Mouse (Mus musculus) gastrocnemius, adult 2 months (tissue): ENCODE results near the gene Krt6b. TPM values are rescaled to one million over a fixed set of nuclear protein-coding genes. Genes with fewer than 3 reads are reported as not detected.
A peak's percentile ranks its signal among the peaks of the same experiment; 100 is the strongest.
"Not testable (repeated sequence)": the region's sequence is repeated elsewhere in the genome, so short reads cannot be mapped to it uniquely, and the experiment has no call there.

ENCODE experiments used
- DNase-seq: peaks from one replicate; pipeline ENCODE4 v3.0.0; 2022
- H3K27ac ChIP-seq: fragments of 200-600 bp; 2 replicates; pipeline ENCODE4 v1.8.1; 2022; ENCODE audit warnings: mild to moderate bottlenecking
- H3K4me3 ChIP-seq: fragments of 200-600 bp; 2 replicates; pipeline ENCODE4 v1.8.1; 2022; ENCODE audit warnings: mild to moderate bottlenecking, moderate library complexity
- CTCF ChIP-seq: fragments of 200-600 bp; IDR thresholded peaks from 2 replicates; pipeline ENCODE4 v1.8.1; 2022; ENCODE audit warnings: antibody characterized with exemption, mild to moderate bottlenecking, moderate library complexity
- intact Hi-C: fragments of 180-260 bp; cut with DNase I; formaldehyde crosslinking; loops from one replicate; pipeline ENCODE4 v1.15.1; 2025
- long read RNA-seq, 2 experiments: library from polyadenylated mRNA; stranded (forward); transcript quantifications; one replicate each; pipeline ENCODE4 v2.0.0; 2021
- total RNA-seq, 2 experiments: library from RNA; stranded (reverse); gene quantifications; 2 replicates each; pipeline ENCODE4 v1.2.3; 2021

The Krt6b gene
- not detected for total RNA-seq
- long read RNA-seq, experiment 1, result 0 reads
- long read RNA-seq, experiment 2, result 0 reads

GRCm38 (mm10) chr15:101680187-101680586 lies at the start of gene Krt6b:
Gene Krt6b, minus strand, starts transcription at chr15:101680287.
- DNase-seq, result no peak
- H3K4me3 ChIP-seq, result no peak within 1 kb of the TSS
- no peak within 1 kb of the TSS for H3K27ac ChIP-seq
- no peak for TF ChIP-seq CTCF
- intact Hi-C loops, result no loop called here

GRCm38 (mm10) chr15:101724686-101725085 lies 44.6 kb upstream of the Krt6b start:
- no peak overlapping the region for H3K27ac ChIP-seq
- H3K4me3 ChIP-seq, result no peak overlapping the region
- DNase-seq, result no peak
- intact Hi-C loops, result no loop called here
- TF ChIP-seq CTCF, result no peak

- no peak for TF ChIP-seq CTCF
- no peak overlapping the region for H3K4me3 ChIP-seq
- no peak for DNase-seq
- H3K27ac ChIP-seq, result no peak overlapping the region
- intact Hi-C loops, result no loop called here
These were observed 35.7 kb upstream of the Krt6b start for GRCm38 (mm10) chr15:101715831-101716230.

- no peak for DNase-seq
- H3K4me3 ChIP-seq, result no peak overlapping the region
- H3K27ac ChIP-seq, result no peak overlapping the region
- TF ChIP-seq CTCF, result no peak
- intact Hi-C loops, result no loop called here
These were observed 34.3 kb upstream of the Krt6b start for GRCm38 (mm10) chr15:101714356-101714755.

GRCm38 (mm10) chr15:101713731-101714130 lies 33.6 kb upstream of the Krt6b start:
- TF ChIP-seq CTCF, result no peak
- H3K27ac ChIP-seq, result no peak overlapping the region

GRCm38 (mm10) chr15:101712720-101713119 lies 32.6 kb upstream of the Krt6b start, which contains the start of gene Krt5:
Gene Krt5, minus strand, starts transcription at chr15:101712898.
- Histone ChIP-seq H3K27ac (no peak within 1 kb of the TSS), H3K4me3 (no peak within 1 kb of the TSS)
- intact Hi-C loops, result no loop called here
- TF ChIP-seq CTCF, result no peak
- no peak for DNase-seq

More at GRCm38 (mm10) chr15:101713731-101714130, 33.6 kb upstream of the Krt6b start:
- no peak overlapping the region for H3K4me3 ChIP-seq
- DNase-seq, result no peak
- intact Hi-C loops, result no loop called here

GRCm38 (mm10) chr15:101708683-101709082 lies 28.6 kb upstream of the Krt6b start:
- Histone ChIP-seq H3K27ac (no peak overlapping the region), H3K4me3 (no peak overlapping the region)
- TF ChIP-seq CTCF, result no peak
- no peak for DNase-seq
- intact Hi-C loops, result no loop called here

GRCm38 (mm10) chr15:101707454-101707853 lies 27.4 kb upstream of the Krt6b start:
- Histone ChIP-seq H3K4me3 (no peak overlapping the region), H3K27ac (no peak overlapping the region)
- no peak for TF ChIP-seq CTCF
- intact Hi-C loops, result no loop called here
- DNase-seq, result no peak

GRCm38 (mm10) chr15:101704066-101704465 lies 24.0 kb upstream of the Krt6b start:
- Histone ChIP-seq H3K4me3 (no peak overlapping the region), H3K27ac (no peak overlapping the region)
- intact Hi-C loops, result no loop called here
- DNase-seq, result no peak
- 0 out of 2 replicates have a peak, but pooled peaks have one; percentile 8 for TF ChIP-seq CTCF

- intact Hi-C loops, result no loop called here
- Histone ChIP-seq H3K27ac (no peak overlapping the region), H3K4me3 (no peak overlapping the region)
- DNase-seq, result no peak
- TF ChIP-seq CTCF, result no peak
These were observed 22.3 kb upstream of the Krt6b start for GRCm38 (mm10) chr15:101702380-101702779.

- intact Hi-C loops, result no loop called here
- TF ChIP-seq CTCF, result no peak
- H3K27ac ChIP-seq, result no peak overlapping the region
- H3K4me3 ChIP-seq, result no peak overlapping the region
- DNase-seq, result no peak
These were observed 19.8 kb upstream of the Krt6b start for GRCm38 (mm10) chr15:101699866-101700265.

GRCm38 (mm10) chr15:101699192-101699591 lies 19.1 kb upstream of the Krt6b start:
- intact Hi-C loops, result no loop called here
- no peak overlapping the region for H3K27ac ChIP-seq
- no peak for TF ChIP-seq CTCF
- DNase-seq, result no peak
- H3K4me3 ChIP-seq, result no peak overlapping the region

GRCm38 (mm10) chr15:101697326-101698188 lies 17.5 kb upstream of the Krt6b start:
- TF ChIP-seq CTCF, result no peak
- Histone ChIP-seq H3K27ac (no peak overlapping the region), H3K4me3 (no peak overlapping the region)
- intact Hi-C loops, result no loop called here
- DNase-seq, result no peak

GRCm38 (mm10) chr15:101694207-101694606 lies 14.1 kb upstream of the Krt6b start, which contains the start of gene Krt6a:
Gene Krt6a, minus strand, starts transcription at chr15:101694307.
- intact Hi-C loops, result no loop called here
- H3K27ac ChIP-seq, result no peak within 1 kb of the TSS
- DNase-seq, result no peak
- TF ChIP-seq CTCF, result no peak
- no peak within 1 kb of the TSS for H3K4me3 ChIP-seq

GRCm38 (mm10) chr15:101690460-101690859 lies 10.4 kb upstream of the Krt6b start:
- intact Hi-C loops, DNase-seq: not testable (repeated sequence)

More at GRCm38 (mm10) chr15:101690460-101690859, 10.4 kb upstream of the Krt6b start:
- not testable (repeated sequence) for H3K4me3 ChIP-seq, H3K27ac ChIP-seq
